Mouse (Mus musculus): ENCODE data around the gene Axin2.

GRCm38 (mm10) chr11:108948501-108948900, 28.4 kb downstream of the Axin2 start:
- TF ChIP-seq GATA1 (IDR thresholded peaks at IDR 0.05; ENCODE audit: borderline replicate concordance, low read length): no peak
- TF ChIP-seq FLI1 (IDR thresholded peaks at IDR 0.05; ENCODE audit: low read length): no peak

Data from megakaryocyte, embryonic 14.5 days (primary cell).